Mouse (Mus musculus): Measurements from ENCODE around the gene Slc17a4.

Slc17a4 gene

GRCm38 (mm10) chr13:23892592-23893268 lies 22.1 kb downstream of the Slc17a4 start:
- no peak for DNase-seq (ENCODE audit: low spot score in 2 of 2)

GRCm38 (mm10) chr13:23889011-23889605 lies 25.7 kb downstream of the Slc17a4 start:
- DNase-seq (ENCODE audit: low spot score in 2 of 2) = no peak

- DNase-seq (ENCODE audit: low spot score in 2 of 2) = no peak
Observed at GRCm38 (mm10) chr13:23887026-23887725, 27.6 kb downstream of the Slc17a4 start.

GRCm38 (mm10) chr13:23885540-23885939 lies 29.3 kb downstream of the Slc17a4 start:
- DNase-seq (ENCODE audit: low spot score in 2 of 2) = no peak

GRCm38 (mm10) chr13:23879636-23880035 lies 35.2 kb downstream of the Slc17a4 start:
- DNase-seq (ENCODE audit: low spot score in 2 of 2) = no peak

GRCm38 (mm10) chr13:23879106-23879505 lies 35.7 kb downstream of the Slc17a4 start:
- no peak for DNase-seq (ENCODE audit: low spot score in 2 of 2)

- DNase-seq (ENCODE audit: low spot score in 2 of 2) = no peak
Observed at GRCm38 (mm10) chr13:23873141-23873540, 41.7 kb downstream of the Slc17a4 start.

GRCm38 (mm10) chr13:23869996-23870395 lies 44.8 kb downstream of the Slc17a4 start:
- DNase-seq (ENCODE audit: low spot score in 2 of 2) = no peak

- DNase-seq (ENCODE audit: low spot score in 2 of 2) = no peak
Observed at GRCm38 (mm10) chr13:23868790-23869533, 45.8 kb downstream of the Slc17a4 start.

GRCm38 (mm10) chr13:23867405-23867804 lies 47.4 kb downstream of the Slc17a4 start, which contains the start of gene Slc17a1:
Slc17a1 (plus strand) TSS chr13:23867750.
- DNase-seq (ENCODE audit: low spot score in 2 of 2) = no peak

GRCm38 (mm10) chr13:23867000-23867399 lies 47.8 kb downstream of the Slc17a4 start:
- no peak for DNase-seq (ENCODE audit: low spot score in 2 of 2)

- no peak for DNase-seq (ENCODE audit: low spot score in 2 of 2)
Observed at GRCm38 (mm10) chr13:23866086-23866710, 48.6 kb downstream of the Slc17a4 start.

GRCm38 (mm10) chr13:23864711-23865110 lies 50.1 kb downstream of the Slc17a4 start:
- DNase-seq (ENCODE audit: low spot score in 2 of 2) = no peak

GRCm38 (mm10) chr13:23861815-23862214 lies 53.0 kb downstream of the Slc17a4 start:
- DNase-seq (ENCODE audit: low spot score in 2 of 2) = no peak

GRCm38 (mm10) chr13:23856401-23856800 lies 58.4 kb downstream of the Slc17a4 start:
- no peak for DNase-seq (ENCODE audit: low spot score in 2 of 2)

- no peak for DNase-seq (ENCODE audit: low spot score in 2 of 2)
Observed at GRCm38 (mm10) chr13:23849299-23849698, 65.5 kb downstream of the Slc17a4 start.

Data from frontal cortex, postnatal 10 days (tissue).